Mouse (Mus musculus): Measurements from ENCODE around the gene Sds.

The Sds gene

DNA sequence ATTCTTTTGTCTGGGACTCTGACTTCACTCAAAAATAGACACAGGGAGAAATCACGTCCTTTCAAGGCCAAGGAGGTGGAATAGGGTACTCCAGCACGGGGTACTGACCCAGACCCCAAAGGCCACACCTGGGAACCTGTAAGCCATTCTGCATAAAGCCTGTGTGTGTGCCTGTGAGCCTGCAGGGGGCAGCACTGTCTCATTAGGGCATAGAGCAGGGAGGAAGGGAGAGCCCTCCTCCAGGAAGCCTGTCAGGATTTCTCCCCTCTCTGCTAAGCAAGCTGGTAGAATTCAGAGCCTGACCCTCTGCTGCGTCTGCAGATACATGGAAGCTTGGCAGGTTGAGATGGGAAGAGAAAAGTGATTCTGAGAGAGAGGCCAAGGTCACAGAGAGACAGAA, 46.3 kb downstream of the Sds start:
- DNase-seq: peak; percentile 62

DNA sequence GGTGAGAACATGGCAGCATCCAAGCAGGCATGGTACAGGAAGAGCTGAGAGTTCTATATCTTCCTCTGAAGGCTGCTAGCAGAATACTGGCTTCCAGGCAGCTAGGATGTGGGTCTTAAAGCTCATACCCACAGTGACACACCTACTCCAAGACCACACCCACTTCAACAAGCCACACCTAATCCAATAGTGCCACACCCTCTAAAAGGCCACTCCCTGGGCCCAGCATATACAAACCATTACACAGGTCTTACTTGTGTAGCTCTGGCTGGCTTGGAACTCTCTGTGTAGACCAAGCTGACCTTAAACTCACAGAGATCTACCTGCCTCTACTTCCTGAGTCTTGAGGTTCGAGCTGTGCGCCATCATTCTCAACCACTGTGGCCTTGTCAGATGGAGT, 48.4 kb downstream of the Sds start:
- no peak for DNase-seq

DNA sequence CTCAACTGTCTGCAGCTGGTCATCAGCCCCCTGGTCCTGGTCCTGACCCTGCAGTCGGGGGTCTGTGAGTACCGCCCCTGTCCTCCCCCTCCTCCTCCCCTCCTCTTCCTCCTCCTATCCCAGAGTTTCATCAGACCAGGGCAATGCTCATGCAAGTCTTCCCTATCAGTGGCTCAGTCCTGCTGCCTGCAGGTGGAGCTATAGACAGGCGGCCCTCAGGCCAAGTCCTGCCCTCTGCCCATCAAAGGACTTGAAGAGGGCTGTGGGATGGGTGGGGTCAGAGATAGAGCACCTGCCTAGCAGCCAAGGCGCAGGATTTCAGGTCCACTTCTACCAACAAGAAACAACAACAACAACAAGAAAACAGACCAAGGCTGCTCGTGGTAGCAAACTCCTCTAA, 49.4 kb downstream of the Sds start:
- no peak for DNase-seq

DNA sequence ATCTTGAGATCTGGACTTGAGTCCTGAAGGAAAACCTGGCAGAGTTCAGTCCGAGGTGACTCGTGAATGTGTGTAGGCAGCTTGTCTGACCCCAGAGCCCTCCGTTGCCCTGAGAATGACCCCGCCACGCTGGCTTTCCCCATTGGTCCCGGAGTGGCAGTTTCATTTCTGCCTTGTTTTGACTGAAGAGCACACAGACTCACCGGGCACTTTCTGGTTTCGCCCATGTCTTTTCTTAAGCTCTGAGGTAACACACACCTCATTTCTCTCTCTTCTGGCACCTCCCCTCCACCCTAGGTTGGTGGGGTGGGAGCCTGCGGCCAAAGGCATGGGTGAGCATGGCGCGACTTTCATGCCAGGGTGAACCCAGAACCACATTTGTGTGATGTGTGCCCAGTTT, 50.0 kb downstream of the Sds start:
- DNase-seq: no peak

DNA sequence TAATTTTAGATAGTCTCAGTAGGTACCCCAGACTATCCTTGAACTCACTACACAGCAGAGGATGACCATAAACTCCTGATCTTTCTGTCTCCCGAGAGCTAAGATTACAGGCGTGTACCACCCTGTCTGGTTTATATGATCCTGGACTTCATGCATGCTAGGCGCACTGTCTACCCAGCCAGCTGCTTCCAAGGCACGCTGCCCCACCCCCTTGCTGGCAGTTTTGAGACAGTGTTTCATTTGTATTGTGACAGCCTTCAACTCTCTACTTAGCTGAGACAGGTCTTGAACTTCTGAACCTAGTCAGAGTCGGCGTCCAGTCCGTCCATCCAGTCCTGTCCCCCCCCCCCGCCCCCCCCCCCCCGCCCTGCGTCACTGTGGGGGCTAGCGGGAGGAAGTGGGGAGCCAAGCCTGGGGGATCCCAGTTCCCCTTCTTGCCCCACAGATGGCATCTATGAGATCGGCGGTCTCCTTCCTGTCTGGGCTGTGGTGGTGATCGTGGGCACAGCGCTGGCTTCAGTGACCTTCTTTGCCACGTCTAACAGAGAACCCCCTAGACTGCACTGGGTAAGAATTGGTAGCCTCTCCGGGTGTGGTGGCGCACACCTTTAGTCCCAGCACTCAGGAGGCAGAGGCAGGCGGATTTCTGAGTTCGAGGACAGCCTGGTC, 51.1 kb downstream of the Sds start:
- no peak for DNase-seq

DNA sequence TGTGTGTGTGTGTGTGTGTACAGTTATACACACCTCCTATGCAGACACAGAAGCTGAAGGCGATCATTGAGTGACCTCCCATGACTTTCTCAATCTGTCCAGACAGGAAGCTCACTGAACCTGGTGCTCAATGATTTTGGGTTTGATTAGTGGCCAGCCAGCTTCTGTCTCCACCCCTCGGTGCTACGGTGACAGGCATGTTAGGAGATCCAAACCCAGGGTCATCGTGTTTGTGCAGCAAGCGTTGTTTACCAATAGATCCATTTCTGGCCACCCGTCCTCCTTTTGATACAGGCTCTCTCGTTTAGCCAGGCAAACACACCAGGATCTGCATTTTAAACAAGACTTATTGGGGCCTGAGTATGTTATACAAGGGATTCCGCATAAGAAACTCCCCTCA, 55.3 kb downstream of the Sds start:
- DNase-seq: no peak

All from thymus, postnatal 14 days (tissue).